Mouse (Mus musculus): ENCODE measurements around the gene Crb3. TPM values are rescaled to one million over a fixed set of nuclear protein-coding genes. Genes with fewer than 3 reads are reported as not detected.
"Not testable (repeated sequence)": the region's sequence is repeated elsewhere in the genome, so short reads cannot be mapped to it uniquely, and the experiment has no call there.

Crb3 gene
- 1 to 10 TPM in 1 of 2 experiments, under 1 TPM in 1; 0.63 to 1.8 TPM for total RNA-seq (2021)
- polyA plus RNA-seq (2012; rRNA removed), result 1.1 and 1.5 TPM in 2 replicates
- long read RNA-seq, partial matches to known transcripts, result 0 of 1 reads
- long read RNA-seq, other reads (novel, unspliced or antisense), result 0 of 1 reads

GRCm38 (mm10) chr17:57058891-57059485, at the start of gene Crb3:
Gene Crb3, plus strand, starts transcription at chr17:57059105.
- DNase-seq, result peak; percentile 56

GRCm38 (mm10) chr17:57010911-57011235, 48.0 kb upstream of the Crb3 start:
- DNase-seq, result no peak

GRCm38 (mm10) chr17:57011236-57012141, 47.4 kb upstream of the Crb3 start, which contains the start of the genes Gtf2f1 and Gm17949:
Gene Gtf2f1, minus strand, starts transcription at chr17:57011288.
Gene Gm17949, plus strand, starts transcription at chr17:57011469.
- DNase-seq, result peak; percentile 96

GRCm38 (mm10) chr17:57012245-57012795, 46.6 kb upstream of the Crb3 start:
- DNase-seq, result no peak

GRCm38 (mm10) chr17:57019693-57020092, 39.2 kb upstream of the Crb3 start:
- DNase-seq, result no peak

GRCm38 (mm10) chr17:57020960-57021359, 37.9 kb upstream of the Crb3 start:
- no peak for DNase-seq

GRCm38 (mm10) chr17:57027471-57027870, 31.4 kb upstream of the Crb3 start:
- DNase-seq, result no peak

GRCm38 (mm10) chr17:57029691-57030090, 29.2 kb upstream of the Crb3 start:
- peak; percentile 58 for DNase-seq

GRCm38 (mm10) chr17:57030931-57031660, 27.8 kb upstream of the Crb3 start, which contains the start of gene Khsrp:
Gene Khsrp, minus strand, starts transcription at chr17:57031522.
- peak; percentile 54 for DNase-seq

GRCm38 (mm10) chr17:57031661-57032420, 27.1 kb upstream of the Crb3 start:
- DNase-seq, result peak; percentile 99

GRCm38 (mm10) chr17:57032854-57033253, 26.1 kb upstream of the Crb3 start:
- no peak for DNase-seq

GRCm38 (mm10) chr17:57038978-57039377, 19.9 kb upstream of the Crb3 start:
- DNase-seq, result no peak

GRCm38 (mm10) chr17:57041554-57041953, 17.4 kb upstream of the Crb3 start, which contains the start of gene Slc25a41:
Gene Slc25a41, minus strand, starts transcription at chr17:57041654.
- DNase-seq, result no peak

GRCm38 (mm10) chr17:57047406-57047805, 11.5 kb upstream of the Crb3 start:
- DNase-seq, result no peak

- DNase-seq, result no peak
Observed at GRCm38 (mm10) chr17:57048816-57049215, 10.1 kb upstream of the Crb3 start.

- not testable (repeated sequence) for DNase-seq
Observed at GRCm38 (mm10) chr17:57051679-57052078, 7.2 kb upstream of the Crb3 start.

- no peak for DNase-seq
Observed at GRCm38 (mm10) chr17:57056246-57056645, 2.7 kb upstream of the Crb3 start.

GRCm38 (mm10) chr17:57059486-57059977, 627 bp downstream of the Crb3 start, which contains the start of gene Slc25a23:
Gene Slc25a23, minus strand, starts transcription at chr17:57059863.
- DNase-seq, result peak; percentile 79

- DNase-seq, result peak; percentile 96
Observed at GRCm38 (mm10) chr17:57060231-57060801, 1.4 kb downstream of the Crb3 start.

- peak; percentile 56 for DNase-seq
Observed at GRCm38 (mm10) chr17:57061069-57061468, 2.2 kb downstream of the Crb3 start.

Data from adrenal gland, adult 2 months (tissue).